Mouse (Mus musculus) natural killer cell, adult 2 months (primary cell): ENCODE results near the gene Rps29.

Experiments used
- DNase-seq, 2 experiments: peaks; one replicate each; pipeline ENCODE4 v3.0.0; 2022; ENCODE audit warnings: low spot score in 2 of 2

The Rps29 gene

DNA sequence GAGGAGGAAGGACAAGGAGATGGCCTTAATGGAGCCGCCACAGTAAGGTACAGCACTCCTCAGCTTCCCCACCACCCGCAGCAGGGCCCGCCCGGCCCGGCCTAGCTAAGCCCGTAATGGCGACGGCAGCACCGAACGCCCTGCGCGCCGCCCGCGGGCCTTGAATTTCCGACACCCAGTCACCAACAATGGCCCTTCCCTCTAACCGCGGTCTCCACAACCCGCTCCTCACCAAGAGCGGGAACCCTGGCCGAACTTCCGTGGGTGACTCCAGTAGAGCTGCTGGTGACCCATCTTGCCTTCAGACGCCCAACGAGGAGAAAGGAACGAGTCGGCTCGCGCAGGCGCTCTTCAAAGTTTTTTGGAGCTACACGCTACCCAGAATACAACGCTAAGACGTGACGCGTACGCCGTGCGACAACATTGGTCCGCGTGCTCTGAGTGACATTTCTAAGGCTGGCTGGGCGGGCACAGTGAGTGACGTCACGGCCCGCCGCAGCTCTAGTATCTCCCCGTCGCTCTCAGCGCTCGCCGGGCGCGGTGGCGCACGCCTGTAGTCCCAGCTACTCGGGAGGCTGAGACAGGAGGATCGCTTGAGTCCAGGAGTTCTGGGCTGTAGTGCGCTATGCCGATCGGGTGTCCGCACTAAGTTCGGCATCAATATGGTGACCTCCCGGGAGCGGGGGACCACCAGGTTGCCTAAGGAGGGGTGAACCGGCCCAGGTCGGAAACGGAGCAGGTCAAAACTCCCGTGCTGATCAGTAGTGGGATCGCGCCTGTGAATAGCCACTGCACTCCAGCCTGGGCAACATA, at the start of gene Rps29:
TSS of gene Rps29 (minus strand) at position 422 of the 813 bp plus-strand sequence.
- DNase-seq = peak; percentile 96 to 97

DNA sequence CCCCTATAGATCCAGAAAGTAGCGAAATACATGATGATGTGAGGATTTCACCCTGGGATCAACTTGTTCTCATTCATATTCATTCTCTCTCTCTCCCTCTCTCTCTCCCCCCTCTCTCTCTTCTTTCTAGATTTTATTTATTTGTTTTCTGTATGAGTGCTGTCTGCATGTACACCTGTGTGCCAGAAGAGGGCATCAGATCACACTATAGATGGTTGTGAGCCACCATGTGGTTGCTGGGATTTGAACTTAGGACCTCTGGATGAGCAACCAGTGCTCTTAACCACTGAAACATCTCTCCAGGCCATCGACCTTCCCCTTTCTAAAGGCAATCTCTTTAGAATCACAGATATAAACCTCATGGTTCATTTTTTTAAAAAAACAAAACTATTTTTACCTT, 49.5 kb upstream of the Rps29 start:
- no peak for DNase-seq

DNA sequence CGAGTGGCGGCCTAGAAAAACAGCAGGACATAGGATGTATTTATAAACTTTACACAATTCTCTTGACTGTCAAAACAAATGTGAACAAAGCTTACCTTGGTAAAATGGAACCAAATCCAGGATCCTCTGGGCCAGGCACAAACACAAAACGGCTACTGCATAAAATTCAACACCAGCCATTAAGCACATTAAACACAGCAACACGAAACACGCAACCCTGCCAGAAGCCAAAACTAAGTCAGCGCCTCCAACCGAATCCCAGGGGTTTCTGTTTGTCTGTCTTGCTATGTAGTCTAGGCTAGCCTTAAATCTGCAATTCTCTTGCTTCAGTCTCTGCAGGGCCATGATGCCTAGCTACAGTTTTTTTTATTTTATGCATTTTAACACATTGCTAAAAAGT, 48.9 kb upstream of the Rps29 start:
- no peak for DNase-seq

DNA sequence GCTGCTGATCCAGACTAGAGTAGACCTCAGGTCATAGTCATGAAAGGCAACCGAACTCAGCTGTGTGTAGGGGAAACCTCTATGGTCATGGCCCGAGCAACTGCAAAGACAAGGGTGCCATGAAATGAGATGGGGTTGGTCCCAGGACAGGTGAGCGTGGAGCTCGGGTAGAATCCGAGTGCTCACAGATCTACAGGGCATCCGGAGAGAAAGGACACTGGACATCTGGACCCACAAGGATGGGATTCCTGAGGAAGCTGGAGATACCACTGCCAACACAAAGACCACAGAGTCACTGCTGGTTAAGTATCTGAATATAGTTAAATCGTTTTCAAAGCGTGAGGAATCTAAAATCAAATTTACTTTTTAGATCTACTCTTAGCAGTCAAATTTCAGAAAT, 48.4 kb upstream of the Rps29 start:
- no peak for DNase-seq

DNA sequence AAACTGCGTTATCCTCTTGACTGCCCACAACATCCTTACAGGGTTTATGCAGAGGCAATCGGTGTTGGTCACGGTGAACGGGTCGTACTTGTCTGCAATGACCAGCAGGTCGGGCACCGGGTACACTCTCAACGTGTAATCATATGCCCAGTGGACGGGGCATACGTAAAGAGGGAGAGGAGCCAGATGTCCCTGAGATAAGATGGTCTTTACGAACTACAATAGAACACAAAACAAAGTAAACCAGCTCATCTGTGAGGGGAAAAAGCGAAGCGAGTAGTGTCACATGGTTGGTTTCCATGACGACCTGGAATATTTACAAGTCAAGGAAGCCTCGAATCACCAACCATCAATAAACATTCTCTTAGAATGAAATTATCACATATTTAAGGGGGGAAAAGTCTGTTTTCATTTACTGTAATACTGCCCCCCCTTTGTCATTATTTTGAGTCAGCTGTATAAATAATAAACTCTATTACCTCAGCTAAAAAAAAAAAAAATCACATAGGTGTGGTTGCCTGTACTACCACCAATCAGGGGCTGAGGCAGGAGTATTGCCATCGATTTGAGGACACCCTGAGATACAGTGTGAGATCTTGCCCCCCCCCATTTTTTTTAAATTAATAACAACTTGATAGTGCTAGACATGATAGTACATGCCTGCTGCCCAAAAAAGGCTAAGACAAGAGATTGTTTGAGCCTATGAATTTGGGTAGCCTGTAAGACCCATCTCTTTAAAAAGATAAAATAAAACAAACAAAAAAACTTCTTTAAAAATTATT, 45.3 kb upstream of the Rps29 start, which contains the start of gene Gm49384:
TSS of gene Gm49384 (minus strand) at position 216 of the 782 bp plus-strand sequence.
- DNase-seq = no peak

DNA sequence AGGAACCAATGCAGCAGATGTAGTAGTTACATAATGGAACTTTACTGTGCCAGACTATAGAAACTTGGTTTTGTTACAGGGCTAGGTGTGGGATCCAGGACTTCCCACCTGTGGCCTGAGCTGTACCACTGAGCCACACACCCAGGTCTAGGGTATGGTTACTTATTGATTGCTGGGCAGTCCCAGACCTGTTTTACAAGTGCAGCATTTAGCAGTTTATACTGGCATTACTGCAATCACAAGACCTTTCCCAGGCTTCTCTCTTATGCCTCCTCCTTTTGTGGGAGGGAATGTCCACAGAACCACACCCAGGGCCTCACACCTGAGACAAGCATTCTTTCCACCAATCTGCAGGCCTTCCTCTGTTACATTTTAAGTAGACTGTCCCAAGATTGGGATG, 40.0 kb upstream of the Rps29 start:
- DNase-seq = no peak

DNA sequence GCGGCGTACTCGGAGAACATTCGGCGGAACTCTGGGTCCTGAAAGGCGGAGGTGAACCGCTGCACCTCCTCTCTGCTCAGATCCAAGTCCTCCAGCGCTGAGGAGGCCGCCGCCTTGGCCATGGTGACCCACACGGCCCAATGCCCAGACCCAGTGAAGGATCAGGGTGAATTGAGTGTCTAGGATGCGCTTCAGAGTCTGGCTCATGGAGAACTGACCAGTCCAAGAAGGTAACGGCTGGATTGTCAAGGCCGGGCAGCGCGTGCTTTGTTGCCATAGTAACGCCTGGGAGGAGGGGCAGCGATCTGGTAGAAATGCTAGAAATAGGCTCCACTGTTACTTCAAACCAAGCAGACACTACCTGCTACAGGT, 39.2 kb upstream of the Rps29 start, which contains the start of gene Dnaaf2:
TSS of gene Dnaaf2 (minus strand) at position 266 of the 372 bp plus-strand sequence.
- peak; percentile 59 to 65 for DNase-seq

DNA sequence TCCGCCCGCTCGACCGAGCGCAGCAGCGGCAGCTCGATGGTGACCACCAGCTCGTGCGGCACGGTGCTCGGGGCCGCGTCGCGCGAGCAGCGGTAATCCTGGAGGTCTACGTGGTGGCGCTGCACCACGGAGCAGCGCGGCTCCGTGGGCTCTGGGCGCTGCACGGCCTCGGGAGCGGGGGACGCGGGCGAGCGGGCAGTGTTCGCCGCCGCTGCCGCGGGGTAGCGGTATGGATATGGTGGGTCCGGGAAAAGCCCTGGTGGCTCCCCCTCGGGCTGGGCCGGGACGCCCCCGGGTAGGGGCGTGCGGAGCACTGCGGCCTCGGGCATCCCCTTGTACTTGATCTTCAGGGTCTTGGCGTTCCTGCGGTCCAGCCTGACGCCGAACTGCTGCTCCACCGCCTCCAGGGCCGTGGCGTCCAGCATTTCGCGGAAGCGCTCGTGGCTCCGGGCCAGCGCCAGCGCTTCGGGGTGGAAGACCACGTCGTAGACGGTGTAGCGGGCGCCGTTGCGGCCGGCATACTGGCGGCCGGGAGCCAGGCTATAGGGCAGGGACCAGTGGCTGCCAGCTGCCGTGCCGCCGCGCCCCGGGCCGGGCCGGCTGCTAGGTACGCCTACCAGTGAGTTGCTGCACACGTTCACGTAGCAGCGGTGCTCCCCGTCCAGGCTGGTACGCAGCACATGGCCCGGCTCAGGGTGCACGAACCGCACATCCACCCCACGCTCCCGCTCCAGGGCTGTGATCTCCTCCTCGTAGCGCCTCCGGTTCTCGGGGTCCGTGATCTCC, 38.6 kb upstream of the Rps29 start:
- DNase-seq = peak; percentile 26 to 52

DNA sequence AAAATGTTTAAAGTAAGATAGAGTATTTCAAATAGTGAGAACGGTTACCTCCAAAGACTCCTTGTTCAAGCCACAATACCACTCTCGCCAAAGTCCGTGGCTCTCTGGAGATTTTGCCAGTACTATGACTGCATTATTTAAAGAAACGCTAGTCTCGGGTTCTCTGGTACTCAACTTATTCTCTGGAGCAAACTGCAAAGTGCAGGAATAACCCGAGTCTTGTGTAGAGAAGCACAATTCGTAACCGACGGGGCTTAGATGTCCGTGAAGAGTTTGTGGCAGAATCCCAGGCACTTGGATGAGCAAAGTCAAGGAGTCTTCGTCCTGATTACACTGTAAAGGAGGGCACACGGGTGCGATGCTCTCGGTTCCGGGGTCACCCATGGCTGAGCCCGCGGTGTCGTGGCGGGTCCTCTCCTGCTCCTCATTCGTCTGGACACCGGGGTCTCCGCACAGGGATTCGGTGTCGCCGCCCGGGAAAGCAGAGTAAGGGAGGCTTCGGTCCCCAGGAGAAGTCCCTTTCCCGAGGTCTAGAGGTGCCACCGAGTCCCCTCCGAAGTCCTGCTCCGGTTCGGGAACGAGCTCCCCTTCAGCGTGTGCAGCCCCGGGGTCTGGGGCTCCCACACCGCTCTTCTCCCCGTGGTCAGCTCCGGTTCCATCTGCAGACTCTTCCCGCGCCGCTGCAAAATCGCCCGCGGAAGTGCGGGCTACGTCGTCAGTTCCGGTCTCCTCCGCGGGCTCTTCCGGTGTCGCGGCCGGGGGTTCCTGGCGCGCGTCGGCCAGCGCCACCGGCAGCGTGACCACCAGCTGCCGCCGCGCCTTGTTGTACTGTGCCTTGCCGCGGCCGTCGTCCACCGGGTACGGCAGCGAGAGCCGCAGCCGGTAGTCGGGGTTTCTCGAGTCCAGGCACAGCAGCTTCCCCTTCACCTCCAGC, 37.7 kb upstream of the Rps29 start, which contains the start of gene Gm49383:
TSS of gene Gm49383 (minus strand) at position 661 of the 934 bp plus-strand sequence.
- DNase-seq = peak; percentile 33 to 48

DNA sequence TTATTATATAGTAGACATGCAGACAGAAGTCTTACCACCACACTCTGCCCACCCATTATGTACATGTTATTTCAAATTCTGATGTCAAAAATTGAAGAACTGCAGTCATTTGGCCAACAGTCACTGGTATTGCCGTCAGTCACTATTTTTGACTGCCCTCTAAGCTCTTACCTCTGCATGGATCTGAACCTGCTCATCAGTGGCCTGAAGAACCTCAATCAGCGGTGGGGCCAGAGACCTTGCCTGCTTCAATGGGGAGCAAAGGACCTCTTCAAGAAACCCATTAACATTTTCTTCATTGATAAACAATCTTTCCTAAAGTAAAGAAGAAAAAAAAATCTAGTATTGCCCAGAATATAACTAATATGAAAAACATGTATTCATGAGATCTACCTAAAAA, 33.7 kb upstream of the Rps29 start:
- DNase-seq = no peak

DNA sequence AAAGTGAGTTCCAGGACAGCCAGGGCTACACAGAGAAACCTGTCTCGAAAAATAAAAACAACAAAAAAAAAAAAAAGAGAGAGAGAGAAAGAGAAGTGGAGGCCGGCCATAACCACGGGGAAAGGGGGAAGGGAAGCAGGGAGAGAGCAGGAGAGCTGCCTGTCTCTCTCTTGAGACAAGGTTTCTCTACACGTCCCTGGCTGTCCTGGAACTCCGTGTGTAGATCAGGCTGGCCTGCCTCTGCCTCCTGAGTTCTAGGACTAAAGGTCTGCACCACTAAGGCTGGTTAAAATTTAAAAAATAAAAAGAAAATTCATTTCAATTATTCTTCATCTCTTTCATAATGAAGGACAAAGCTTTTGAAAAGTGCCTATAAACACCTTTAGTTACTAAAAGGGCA, 32.4 kb upstream of the Rps29 start:
- DNase-seq = no peak

DNA sequence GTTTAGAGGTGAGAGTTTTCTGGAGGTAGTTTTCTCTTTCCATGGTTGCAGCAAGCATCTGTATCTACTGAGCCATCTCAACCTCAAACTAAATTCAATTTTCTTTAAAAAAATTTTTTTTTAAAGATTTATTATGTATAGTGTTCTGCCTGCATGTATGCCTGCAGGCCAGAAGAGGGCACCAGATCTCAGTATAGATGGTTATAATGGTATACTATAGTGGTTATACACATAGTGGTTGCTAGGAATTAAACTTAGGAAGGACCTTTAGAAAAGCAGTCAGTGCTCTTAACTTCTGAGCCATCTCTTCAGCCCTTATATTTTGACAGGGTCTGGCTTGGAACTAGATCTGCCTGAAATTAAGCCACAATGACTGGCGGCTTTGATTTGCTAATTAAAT, 31.5 kb upstream of the Rps29 start:
- no peak for DNase-seq

DNA sequence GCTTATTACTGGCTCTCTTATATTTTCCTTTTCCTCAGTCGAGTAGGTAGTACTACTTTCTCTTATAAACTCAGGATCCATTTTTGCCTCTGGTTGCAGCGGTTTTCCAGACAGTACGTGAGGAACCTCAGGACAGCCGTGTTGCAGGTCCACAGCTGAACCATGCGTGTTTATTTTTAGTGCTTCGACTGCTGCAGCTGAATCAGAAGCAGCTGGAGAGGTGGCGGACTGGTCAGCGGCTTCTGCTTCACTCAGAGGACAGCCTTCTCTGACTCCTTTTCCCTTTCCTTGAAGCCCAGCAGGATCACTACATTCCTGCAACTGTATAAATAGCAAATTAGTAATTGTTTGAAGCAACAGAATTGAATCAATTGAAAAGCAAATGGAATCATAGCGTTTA, 31.1 kb upstream of the Rps29 start:
- no peak for DNase-seq

DNA sequence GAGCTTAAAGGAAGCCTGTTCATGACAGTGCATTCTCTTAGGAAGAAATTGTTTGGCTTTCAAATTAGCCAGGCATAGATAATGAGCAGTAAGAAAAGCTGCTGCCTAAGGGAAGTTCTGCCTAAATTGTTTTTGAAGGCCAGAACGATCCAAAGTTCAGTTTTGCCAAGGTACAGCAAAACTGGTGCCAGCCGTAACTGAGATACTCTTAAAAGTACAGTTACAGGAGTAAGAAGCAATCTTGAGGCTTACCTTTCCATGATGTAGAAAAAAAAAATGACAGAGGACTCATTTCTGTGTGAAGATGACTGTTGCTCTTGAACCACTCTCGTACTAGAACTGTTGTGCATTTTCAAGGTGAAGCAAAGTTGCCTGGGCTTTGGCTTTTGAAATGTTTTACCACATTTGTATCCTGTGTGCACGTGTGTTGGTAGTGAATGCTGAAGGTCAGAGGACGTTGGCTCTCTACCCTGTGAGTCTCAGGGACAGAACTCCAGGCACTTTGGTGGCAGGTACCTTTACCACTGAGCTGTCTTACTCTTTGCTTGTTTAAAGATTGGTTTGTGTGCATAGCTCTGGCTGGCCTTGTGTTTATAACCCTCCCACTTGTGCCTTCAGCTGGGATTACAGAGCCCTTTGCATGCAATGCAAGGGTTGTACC, 28.0 kb upstream of the Rps29 start:
- DNase-seq = no peak

DNA sequence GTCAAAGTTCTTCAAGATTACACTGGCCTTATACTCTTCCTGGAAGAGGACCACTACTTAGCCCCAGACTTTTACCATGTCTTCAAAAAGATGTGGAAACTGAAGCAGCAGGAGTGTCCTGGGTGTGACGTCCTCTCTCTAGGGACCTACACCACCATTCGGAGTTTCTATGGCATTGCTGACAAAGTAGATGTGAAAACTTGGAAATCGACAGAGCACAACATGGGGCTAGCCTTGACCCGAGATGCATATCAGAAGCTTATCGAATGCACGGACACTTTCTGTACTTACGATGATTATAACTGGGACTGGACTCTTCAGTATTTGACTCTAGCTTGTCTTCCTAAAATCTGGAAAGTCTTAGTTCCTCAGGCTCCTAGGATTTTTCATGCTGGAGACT, 26.4 kb upstream of the Rps29 start:
- no peak for DNase-seq

DNA sequence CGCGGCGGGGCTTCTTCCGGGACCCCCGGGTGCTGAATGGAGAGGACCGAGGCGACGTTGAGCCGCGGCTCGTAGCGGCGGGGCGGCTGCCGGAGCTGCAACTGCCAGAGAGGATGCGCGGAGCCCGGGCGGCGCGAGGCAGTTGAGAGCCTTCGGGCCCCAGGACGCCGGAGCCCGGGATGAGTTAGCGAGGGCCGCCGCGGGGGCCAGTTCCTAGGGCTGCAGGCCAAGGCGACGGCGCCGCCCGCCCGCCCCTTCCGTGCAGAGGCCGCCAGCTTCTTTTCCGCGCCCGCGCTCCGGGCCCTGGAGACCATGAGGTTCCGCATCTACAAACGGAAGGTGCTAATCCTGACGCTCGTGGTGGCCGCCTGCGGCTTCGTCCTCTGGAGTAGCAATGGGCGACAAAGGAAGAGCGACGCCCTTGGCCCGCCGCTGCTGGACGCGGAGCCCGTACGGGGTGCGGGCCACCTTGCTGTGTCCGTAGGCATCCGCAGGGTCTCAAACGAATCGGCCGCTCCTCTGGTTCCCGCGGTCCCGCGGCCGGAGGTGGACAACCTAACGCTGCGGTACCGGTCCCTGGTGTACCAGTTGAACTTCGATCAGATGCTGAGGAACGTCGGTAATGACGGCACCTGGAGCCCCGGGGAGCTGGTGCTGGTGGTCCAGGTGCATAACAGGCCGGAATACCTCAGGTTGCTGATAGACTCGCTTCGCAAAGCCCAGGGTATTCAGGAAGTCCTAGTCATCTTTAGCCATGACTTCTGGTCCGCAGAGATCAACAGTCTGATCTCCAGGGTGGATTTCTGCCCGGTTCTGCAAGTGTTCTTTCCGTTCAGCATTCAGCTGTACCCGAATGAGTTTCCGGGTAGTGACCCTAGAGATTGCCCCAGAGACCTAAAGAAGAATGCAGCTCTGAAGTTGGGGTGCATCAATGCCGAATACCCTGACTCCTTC, 25.6 kb upstream of the Rps29 start:
- no peak for DNase-seq

DNA sequence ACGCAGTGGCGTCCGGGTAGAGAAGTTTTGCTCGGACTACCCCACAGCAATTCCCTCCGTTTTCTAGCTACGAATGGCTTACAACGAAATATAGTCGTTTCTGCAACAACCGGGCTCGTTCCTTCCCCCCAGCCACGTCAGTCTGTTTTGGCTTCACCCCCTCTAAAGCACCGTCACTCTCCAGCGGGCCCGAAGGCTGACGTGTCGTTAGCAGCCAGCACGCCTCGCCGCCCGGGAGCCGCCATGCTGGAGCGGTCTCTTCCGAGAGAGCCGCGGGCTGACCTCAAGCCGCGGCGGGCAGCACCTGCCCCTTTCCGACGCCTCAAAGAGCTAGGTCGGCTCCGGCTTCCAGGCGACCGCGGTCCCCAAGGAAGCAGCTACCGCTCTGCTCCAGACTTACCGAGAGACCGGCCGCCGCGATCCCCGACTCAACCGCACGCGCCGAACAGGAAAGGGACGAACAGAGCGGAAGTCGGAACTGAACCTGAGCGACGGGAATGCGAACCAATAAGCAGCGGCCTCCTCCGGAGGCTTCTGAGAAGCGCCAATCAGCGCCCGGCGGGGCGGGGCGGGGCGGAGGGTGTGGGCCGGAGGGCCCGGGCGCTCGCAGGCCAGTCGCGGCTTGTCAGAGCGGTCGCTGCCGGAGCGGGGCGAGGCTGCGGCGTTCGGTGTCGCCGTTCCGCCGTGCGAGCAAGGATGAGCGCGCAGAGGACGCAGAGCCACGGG, 24.8 kb upstream of the Rps29 start, which contains the start of the genes Rpl36al and Mgat2:
TSS of gene Rpl36al (minus strand) at position 501 of the 726 bp plus-strand sequence.
TSS of gene Mgat2 (plus strand) at position 575 of the 726 bp plus-strand sequence.
- DNase-seq = peak; percentile 94 to 96

DNA sequence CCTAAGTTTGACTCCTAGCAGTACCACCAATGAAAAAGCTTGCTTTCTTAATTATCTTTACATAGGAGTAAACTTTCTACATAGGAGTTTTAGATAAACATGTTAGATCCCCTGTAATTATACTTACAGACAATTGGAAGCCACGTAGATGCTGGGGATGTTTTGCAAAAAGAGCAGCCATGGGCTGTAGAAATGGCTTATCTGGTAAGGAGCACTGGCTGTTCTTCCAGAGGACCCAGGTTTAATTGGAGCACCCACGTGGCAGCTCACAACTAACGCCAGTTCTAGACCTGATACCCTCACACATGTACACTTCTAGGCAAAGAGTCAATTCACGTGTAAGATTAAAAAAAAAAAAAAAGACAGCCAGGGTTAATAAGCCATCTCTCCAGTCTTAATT, 22.8 kb upstream of the Rps29 start:
- DNase-seq = no peak
